Mouse (Mus musculus) urinary bladder, postnatal 10 days (tissue): ENCODE data around the gene Npc2.

Experiments used
- DNase-seq: peaks from one replicate; pipeline ENCODE4 v3.0.0; 2022; ENCODE audit warnings: low spot score

Npc2 gene

GRCm38 (mm10) chr12:84772726-84773441, at the start of gene Npc2, which contains the start of gene Isca2:
Gene Npc2, minus strand, starts transcription at chr12:84773152.
Gene Isca2, plus strand, starts transcription at chr12:84773251.
- DNase-seq, result peak; percentile 75

- DNase-seq, result no peak
Observed at GRCm38 (mm10) chr12:84819236-84820168, 46.5 kb upstream of the Npc2 start.

GRCm38 (mm10) chr12:84818496-84818895, 45.5 kb upstream of the Npc2 start:
- DNase-seq, result no peak

GRCm38 (mm10) chr12:84814663-84815325, 41.8 kb upstream of the Npc2 start:
- DNase-seq, result no peak

GRCm38 (mm10) chr12:84813773-84814172, 40.8 kb upstream of the Npc2 start:
- DNase-seq, result no peak

GRCm38 (mm10) chr12:84812004-84812403, 39.1 kb upstream of the Npc2 start:
- DNase-seq, result no peak

GRCm38 (mm10) chr12:84811510-84811909, 38.6 kb upstream of the Npc2 start:
- DNase-seq, result no peak

- no peak for DNase-seq
Observed at GRCm38 (mm10) chr12:84810810-84811209, 37.9 kb upstream of the Npc2 start.

GRCm38 (mm10) chr12:84809033-84809432, 36.1 kb upstream of the Npc2 start:
- no peak for DNase-seq

- no peak for DNase-seq
Observed at GRCm38 (mm10) chr12:84807351-84807750, 34.4 kb upstream of the Npc2 start.

GRCm38 (mm10) chr12:84806726-84807125, 33.8 kb upstream of the Npc2 start:
- DNase-seq, result no peak

GRCm38 (mm10) chr12:84806010-84806409, 33.1 kb upstream of the Npc2 start:
- DNase-seq, result no peak

- no peak for DNase-seq
Observed at GRCm38 (mm10) chr12:84805228-84805842, 32.4 kb upstream of the Npc2 start.

GRCm38 (mm10) chr12:84802625-84803024, 29.7 kb upstream of the Npc2 start:
- no peak for DNase-seq

- no peak for DNase-seq
Observed at GRCm38 (mm10) chr12:84801532-84802110, 28.7 kb upstream of the Npc2 start.

- DNase-seq, result no peak
Observed at GRCm38 (mm10) chr12:84800419-84800818, 27.5 kb upstream of the Npc2 start.

- no peak for DNase-seq
Observed at GRCm38 (mm10) chr12:84799086-84799485, 26.1 kb upstream of the Npc2 start.

- DNase-seq, result no peak
Observed at GRCm38 (mm10) chr12:84794647-84795046, 21.7 kb upstream of the Npc2 start.

GRCm38 (mm10) chr12:84792629-84793028, 19.7 kb upstream of the Npc2 start:
- no peak for DNase-seq

- no peak for DNase-seq
Observed at GRCm38 (mm10) chr12:84790853-84791252, 17.9 kb upstream of the Npc2 start.

GRCm38 (mm10) chr12:84786091-84786490, 13.1 kb upstream of the Npc2 start:
- no peak for DNase-seq
